Mouse (Mus musculus): ENCODE measurements at regions not wholly inside any gene's neighbourhood (a gene's known extent, or its start where the extent isn't known, plus 50 kb on each side); places are given as distances from the start of the nearest gene placed in this dataset.
A peak's percentile ranks its signal among the peaks of the same experiment; 100 is the strongest.

DNA sequence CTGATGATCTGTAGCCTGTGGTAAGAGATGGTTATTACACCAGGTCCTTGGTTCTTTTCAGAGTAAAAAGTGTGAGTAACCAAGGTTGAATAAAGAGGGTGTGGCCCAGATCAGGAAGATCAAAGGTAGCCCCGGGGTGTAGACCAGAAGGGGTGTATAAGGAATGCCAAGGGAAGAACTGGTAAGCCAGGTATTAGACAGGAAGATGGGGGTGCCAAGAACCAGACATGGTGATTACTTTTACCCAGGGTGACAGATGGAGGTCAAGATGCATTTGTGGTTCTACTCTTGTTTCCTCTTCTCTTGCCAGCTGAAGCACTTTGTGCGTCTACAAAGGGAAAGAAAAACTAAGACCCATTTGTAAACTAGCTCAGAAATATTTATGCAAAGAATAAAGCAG lies 420.3 kb downstream of the Cd109 start:
- H3K36me3 ChIP-seq (replicated peaks; ENCODE audit: control insufficient read depth, insufficient read depth) = no peaks in the 10 kb centered on the region
- no peaks in the 10 kb centered on the region for H3K27me3 ChIP-seq (ENCODE audit: control insufficient read depth, insufficient read depth, low read length)
- no peak for DNase-seq (ENCODE audit: low spot score)
- no peaks in the 10 kb centered on the region for H3K9me3 ChIP-seq (ENCODE audit: control insufficient read depth, low read length)
- 77% methylated on average over 1 of the region's 2 CpGs for WGBS
- no peak overlapping the region for H3K9ac ChIP-seq
- no peak overlapping the region for H3K4me2 ChIP-seq (replicated peaks)
- no peak for ATAC-seq (ENCODE audit: low FRiP score)
- no peak overlapping the region for H3K27ac ChIP-seq
- H3K4me3 ChIP-seq (replicated peaks; ENCODE audit: low read length) = no peak overlapping the region
- H3K4me1 ChIP-seq (replicated peaks; ENCODE audit: control insufficient read depth, insufficient read depth, low read length) = no peaks in the 10 kb centered on the region

- no peak overlapping the region for H3K27ac ChIP-seq
- no peaks in the 10 kb centered on the region for H3K4me1 ChIP-seq (replicated peaks; ENCODE audit: control insufficient read depth, insufficient read depth, low read length)
- H3K9ac ChIP-seq = no peak overlapping the region
- no peaks in the 10 kb centered on the region for H3K36me3 ChIP-seq (replicated peaks; ENCODE audit: control insufficient read depth, insufficient read depth)
- H3K9me3 ChIP-seq (ENCODE audit: control insufficient read depth, low read length) = no peaks in the 10 kb centered on the region
- 71% methylated on average over 1 of the region's 1 CpGs for WGBS
- H3K4me3 ChIP-seq (replicated peaks; ENCODE audit: low read length) = no peak overlapping the region
- H3K4me2 ChIP-seq (replicated peaks) = no peak overlapping the region
- DNase-seq (ENCODE audit: low spot score) = no peak
- no peaks in the 10 kb centered on the region for H3K27me3 ChIP-seq (ENCODE audit: control insufficient read depth, insufficient read depth, low read length)
- ATAC-seq (ENCODE audit: low FRiP score) = no peak
These were observed 421.7 kb downstream of the Cd109 start for GRCm38 (mm10) chr9:79037054-79037453.

GRCm38 (mm10) chr9:79038971-79039370 lies 423.6 kb downstream of the Cd109 start:
- no peaks in the 10 kb centered on the region for H3K36me3 ChIP-seq (replicated peaks; ENCODE audit: control insufficient read depth, insufficient read depth)
- H3K27me3 ChIP-seq (ENCODE audit: control insufficient read depth, insufficient read depth, low read length) = no peaks in the 10 kb centered on the region
- no peak overlapping the region for H3K4me3 ChIP-seq (replicated peaks; ENCODE audit: low read length)
- no peak for ATAC-seq (ENCODE audit: low FRiP score)
- H3K9ac ChIP-seq = no peak overlapping the region
- WGBS = 90% methylated on average over 4 of the region's 4 CpGs
- H3K27ac ChIP-seq = no peak overlapping the region
- no peak for DNase-seq (ENCODE audit: low spot score)
- no peak overlapping the region for H3K4me2 ChIP-seq (replicated peaks)
- H3K9me3 ChIP-seq (ENCODE audit: control insufficient read depth, low read length) = no peaks in the 10 kb centered on the region
- H3K4me1 ChIP-seq (replicated peaks; ENCODE audit: control insufficient read depth, insufficient read depth, low read length) = no peaks in the 10 kb centered on the region

DNA sequence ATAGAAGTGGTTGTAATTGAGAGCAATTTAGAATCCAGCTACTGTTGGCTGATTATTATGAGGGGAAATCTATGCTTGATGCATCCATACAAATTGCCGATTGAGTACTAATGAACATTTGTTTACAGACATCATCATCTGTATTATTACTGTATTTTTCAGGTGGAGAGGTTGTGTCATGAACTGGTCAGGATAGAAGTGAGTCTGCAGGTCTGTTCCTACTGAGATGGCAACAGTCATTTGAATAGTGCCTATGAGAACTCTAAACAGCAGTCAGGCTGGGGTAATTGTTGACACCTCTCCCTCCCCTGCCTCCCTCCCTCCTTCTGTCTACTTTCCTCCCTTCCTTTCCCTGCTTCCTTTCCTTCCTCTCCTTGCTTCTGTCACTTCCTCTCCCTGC lies 429.0 kb downstream of the Cd109 start:
- Histone ChIP-seq H3K4me3 (replicated peaks; ENCODE audit: low read length) (no peak overlapping the region), H3K9ac (no peak overlapping the region), H3K4me2 (replicated peaks) (no peak overlapping the region), H3K27me3 (ENCODE audit: control insufficient read depth, insufficient read depth, low read length) (no peaks in the 10 kb centered on the region), H3K36me3 (replicated peaks; ENCODE audit: control insufficient read depth, insufficient read depth) (no peaks in the 10 kb centered on the region), H3K4me1 (replicated peaks; ENCODE audit: control insufficient read depth, insufficient read depth, low read length) (no peaks in the 10 kb centered on the region), H3K27ac (no peak overlapping the region), H3K9me3 (ENCODE audit: control insufficient read depth, low read length) (no peaks in the 10 kb centered on the region)
- DNase-seq (ENCODE audit: low spot score) (no peak), ATAC-seq (ENCODE audit: low FRiP score) (no peak)
- 80% methylated on average over 1 of the region's 1 CpGs for WGBS

GRCm38 (mm10) chr9:79045314-79045713 lies 430.0 kb downstream of the Cd109 start:
- Histone ChIP-seq H3K27me3 (ENCODE audit: control insufficient read depth, insufficient read depth, low read length) (no peaks in the 10 kb centered on the region), H3K27ac (no peak overlapping the region), H3K4me1 (replicated peaks; ENCODE audit: control insufficient read depth, insufficient read depth, low read length) (no peaks in the 10 kb centered on the region), H3K4me3 (replicated peaks; ENCODE audit: low read length) (no peak overlapping the region), H3K36me3 (replicated peaks; ENCODE audit: control insufficient read depth, insufficient read depth) (no peaks in the 10 kb centered on the region), H3K9me3 (ENCODE audit: control insufficient read depth, low read length) (no peaks in the 10 kb centered on the region), H3K4me2 (replicated peaks) (no peak overlapping the region), H3K9ac (no peak overlapping the region)
- ATAC-seq (ENCODE audit: low FRiP score) (no peak), DNase-seq (ENCODE audit: low spot score) (peak; percentile 45)
- 13% methylated on average over 2 of the region's 2 CpGs for WGBS

- H3K27ac ChIP-seq = no peak overlapping the region
- no peak for ATAC-seq (ENCODE audit: low FRiP score)
- no peak overlapping the region for H3K4me3 ChIP-seq (replicated peaks; ENCODE audit: low read length)
- H3K27me3 ChIP-seq (ENCODE audit: control insufficient read depth, insufficient read depth, low read length) = no peaks in the 10 kb centered on the region
- H3K4me2 ChIP-seq (replicated peaks) = no peak overlapping the region
- no peaks in the 10 kb centered on the region for H3K9me3 ChIP-seq (ENCODE audit: control insufficient read depth, low read length)
- H3K9ac ChIP-seq = no peak overlapping the region
- WGBS = 83% methylated on average over 3 of the region's 3 CpGs
- DNase-seq (ENCODE audit: low spot score) = no peak
- no peaks in the 10 kb centered on the region for H3K36me3 ChIP-seq (replicated peaks; ENCODE audit: control insufficient read depth, insufficient read depth)
- H3K4me1 ChIP-seq (replicated peaks; ENCODE audit: control insufficient read depth, insufficient read depth, low read length) = no peaks in the 10 kb centered on the region
These were observed 456.6 kb downstream of the Cd109 start for GRCm38 (mm10) chr9:79071961-79072360.

- DNase-seq (ENCODE audit: low spot score) (peak; percentile 50), ATAC-seq (ENCODE audit: low FRiP score) (no peak)
- Histone ChIP-seq H3K4me3 (replicated peaks; ENCODE audit: low read length) (no peak overlapping the region), H3K9me3 (ENCODE audit: control insufficient read depth, low read length) (no peaks in the 10 kb centered on the region), H3K36me3 (replicated peaks; ENCODE audit: control insufficient read depth, insufficient read depth) (no peaks in the 10 kb centered on the region), H3K4me2 (replicated peaks) (no peak overlapping the region), H3K27me3 (ENCODE audit: control insufficient read depth, insufficient read depth, low read length) (no peaks in the 10 kb centered on the region), H3K27ac (no peak overlapping the region), H3K4me1 (replicated peaks; ENCODE audit: control insufficient read depth, insufficient read depth, low read length) (no peaks in the 10 kb centered on the region), H3K9ac (no peak overlapping the region)
- 78% methylated on average over 2 of the region's 2 CpGs for WGBS
These were observed 494.3 kb downstream of the Cd109 start for GRCm38 (mm10) chr9:79109611-79110010.

DNA sequence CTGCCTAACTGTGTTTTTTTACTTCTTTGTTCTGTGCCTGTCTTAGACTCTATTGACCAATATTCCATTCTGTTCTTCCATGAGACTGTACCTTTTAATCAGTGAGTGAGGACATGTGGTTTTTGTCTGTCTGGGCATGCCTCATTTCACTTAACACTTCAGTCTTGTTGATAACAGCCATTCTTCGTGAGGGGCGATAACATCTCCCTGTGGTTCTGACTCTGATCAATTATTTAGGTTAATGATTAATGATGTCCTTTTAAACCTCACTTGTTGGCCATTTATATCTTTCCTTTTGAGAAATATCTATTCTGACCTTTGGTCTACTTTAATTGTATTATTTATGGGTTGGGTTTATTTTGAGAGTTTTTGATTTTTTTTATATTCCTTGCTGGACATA lies 496.0 kb downstream of the Cd109 start:
- Histone ChIP-seq H3K4me2 (replicated peaks) (no peak overlapping the region), H3K4me1 (replicated peaks; ENCODE audit: control insufficient read depth, insufficient read depth, low read length) (no peaks in the 10 kb centered on the region), H3K27ac (no peak overlapping the region), H3K4me3 (replicated peaks; ENCODE audit: low read length) (no peak overlapping the region), H3K9ac (no peak overlapping the region), H3K36me3 (replicated peaks; ENCODE audit: control insufficient read depth, insufficient read depth) (no peaks in the 10 kb centered on the region), H3K27me3 (ENCODE audit: control insufficient read depth, insufficient read depth, low read length) (no peaks in the 10 kb centered on the region), H3K9me3 (ENCODE audit: control insufficient read depth, low read length) (no peaks in the 10 kb centered on the region)
- no peak for ATAC-seq (ENCODE audit: low FRiP score)
- DNase-seq (ENCODE audit: low spot score) = no peak
- 59% methylated on average over 2 of the region's 2 CpGs for WGBS

GRCm38 (mm10) chr9:79140970-79141369 lies 525.6 kb downstream of the Cd109 start:
- H3K36me3 ChIP-seq (replicated peaks; ENCODE audit: control insufficient read depth, insufficient read depth) = no peaks in the 10 kb centered on the region

DNA sequence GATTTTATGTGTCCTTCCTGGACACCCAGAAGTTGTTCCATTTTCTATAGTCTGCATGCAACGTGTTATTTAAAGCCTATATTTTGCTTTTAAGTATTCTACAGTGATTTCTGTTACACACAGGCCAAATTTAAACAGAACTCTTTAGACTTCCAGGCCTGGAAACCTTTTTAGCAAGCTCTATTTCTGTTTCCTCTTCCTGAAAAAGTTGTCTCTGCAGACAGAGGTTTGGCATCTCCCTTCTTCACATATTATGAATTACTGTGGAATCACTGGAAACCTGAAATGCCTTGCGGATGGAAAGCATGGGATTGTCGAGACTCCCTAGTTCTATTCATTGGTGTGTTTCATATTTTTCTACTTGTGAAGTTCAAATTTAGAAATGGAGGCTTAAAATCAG lies 530.7 kb downstream of the Cd109 start:
- Histone ChIP-seq H3K9ac (no peak overlapping the region), H3K4me2 (replicated peaks) (no peak overlapping the region), H3K27ac (no peak overlapping the region), H3K4me3 (replicated peaks; ENCODE audit: low read length) (no peak overlapping the region), H3K36me3 (replicated peaks; ENCODE audit: control insufficient read depth, insufficient read depth) (no peaks in the 10 kb centered on the region), H3K4me1 (replicated peaks; ENCODE audit: control insufficient read depth, insufficient read depth, low read length) (no peaks in the 10 kb centered on the region), H3K9me3 (ENCODE audit: control insufficient read depth, low read length) (no peaks in the 10 kb centered on the region), H3K27me3 (ENCODE audit: control insufficient read depth, insufficient read depth, low read length) (no peaks in the 10 kb centered on the region)
- ATAC-seq (ENCODE audit: low FRiP score) = no peak
- 78% methylated on average over 3 of the region's 3 CpGs for WGBS
- DNase-seq (ENCODE audit: low spot score) = no peak

More at GRCm38 (mm10) chr9:79140970-79141369, 525.6 kb downstream of the Cd109 start:
- WGBS = 91% methylated on average over 1 of the region's 1 CpGs
- ATAC-seq (ENCODE audit: low FRiP score) = no peak
- H3K4me3 ChIP-seq (replicated peaks; ENCODE audit: low read length) = no peak overlapping the region
- no peak overlapping the region for H3K27ac ChIP-seq
- no peaks in the 10 kb centered on the region for H3K9me3 ChIP-seq (ENCODE audit: control insufficient read depth, low read length)
- no peak overlapping the region for H3K9ac ChIP-seq
- H3K4me1 ChIP-seq (replicated peaks; ENCODE audit: control insufficient read depth, insufficient read depth, low read length) = no peaks in the 10 kb centered on the region
- no peaks in the 10 kb centered on the region for H3K27me3 ChIP-seq (ENCODE audit: control insufficient read depth, insufficient read depth, low read length)
- no peak overlapping the region for H3K4me2 ChIP-seq (replicated peaks)
- DNase-seq (ENCODE audit: low spot score) = no peak
